Mouse (Mus musculus) limb, embryonic 14.5 days (tissue): ENCODE data around the gene Gm5901. TPM values are rescaled to one million over a fixed set of nuclear protein-coding genes. Genes with fewer than 3 reads are reported as not detected.

Source experiments
- ATAC-seq: fragments of 200-750 bp; cut with Nextera tagmentation; 2 replicates; pipeline ENCODE4 v1.8.0; 2017; ENCODE audit warnings: low read depth, moderate number of reproducible peaks, moderate TSS enrichment; ENCODE audit not compliant: low FRiP score
- DNase-seq: peaks from one replicate; pipeline ENCODE4 v3.0.0-alpha.2; 2015; ENCODE audit warnings: low spot score
- H3K27ac ChIP-seq: fragments of 300-500 bp; sonication (generic); replicated peaks from 2 replicates; pipeline ENCODE4 v1.5.1; 2014; ENCODE audit warnings: low read depth, mild to moderate bottlenecking, low read length, moderate library complexity, mixed read lengths
- H3K27me3 ChIP-seq: fragments of 300-500 bp; sonication (generic); 2 replicates; pipeline ENCODE4 v1.6.1; 2014; ENCODE audit warnings: low read length, mixed read lengths; ENCODE audit not compliant: control insufficient read depth, insufficient read depth
- H3K36me3 ChIP-seq: fragments of 300-500 bp; sonication (generic); 2 replicates; pipeline ENCODE4 v1.6.1; 2014; ENCODE audit warnings: mild to moderate bottlenecking, low read length, moderate library complexity, mixed read lengths; ENCODE audit not compliant: control insufficient read depth, insufficient read depth
- H3K4me1 ChIP-seq: fragments of 300-500 bp; sonication (generic); 2 replicates; pipeline ENCODE4 v1.6.1; 2014; ENCODE audit warnings: antibody characterized with exemption, low read length, mixed read lengths; ENCODE audit not compliant: control insufficient read depth, insufficient read depth
- H3K4me2 ChIP-seq: fragments of 300-500 bp; sonication (generic); replicated peaks from 2 replicates; pipeline ENCODE4 v1.6.1; 2014; ENCODE audit warnings: low read depth, mild to moderate bottlenecking, low read length, moderate library complexity; ENCODE audit not compliant: severe bottlenecking
- H3K4me3 ChIP-seq: fragments of 300-500 bp; sonication (generic); replicated peaks from 2 replicates; pipeline ENCODE4 v1.5.1; 2014; ENCODE audit warnings: low read length
- H3K9ac ChIP-seq: fragments of 300-500 bp; sonication (generic); 2 replicates; pipeline ENCODE4 v1.6.1; 2014; ENCODE audit warnings: mild to moderate bottlenecking, low read depth, low read length, moderate library complexity; ENCODE audit not compliant: severe bottlenecking
- H3K9me3 ChIP-seq: fragments of 300-500 bp; sonication (generic); 2 replicates; pipeline ENCODE4 v1.6.1; 2016; ENCODE audit warnings: low read length; ENCODE audit not compliant: control insufficient read depth
- POLR2A ChIP-seq: fragments of 200-500 bp; IDR thresholded peaks from 2 replicates; pipeline ENCODE4 v1.8.0; 2012; ENCODE audit warnings: inconsistent platforms, mild to moderate bottlenecking, moderate library complexity, borderline replicate concordance; ENCODE audit not compliant: insufficient read depth, insufficient read length; ENCODE audit errors: extremely low read depth
- WGBS: fragments of 180-500 bp; shearing (Covaris S2); extraction: QIAGEN DNeasy Blood & Tissue Kit; methylation state at CpG from one replicate; pipeline ENCODE4 v1.1.7; 2014; 5-methylcytosine and 5-hydroxymethylcytosine counted together
- polyA plus RNA-seq, 2 experiments: library from polyadenylated mRNA; depleted of rRNA in 1 of 2; stranded (reverse) in 1 of 2; unstranded in 1 of 2; fragments of >200 nt; fragmentation: Nextera tagmentation in 1 of 2; extraction: Ambion mirVana in 1 of 2; gene quantifications; 2 replicates each; pipeline versions ENCODE4 v1.2.1 to v1.2.3; 2012 to 2014

Gm5901 gene
- polyA plus RNA-seq, 2 experiments: not detected

GRCm38 (mm10) chr7:105425424-105426043 is 50.7 kb downstream of the Gm5901 start, which contains the start of gene Cckbr:
Cckbr (plus strand) TSS chr7:105425731.
- no peak for TF ChIP-seq POLR2A
- H3K9ac ChIP-seq: peak within 1 kb of the TSS; percentile 28; the same call in 1 of the 2 replicates
- no peaks in the 10 kb centered on the region for H3K9me3 ChIP-seq
- H3K4me1 ChIP-seq: no peaks in the 10 kb centered on the region
- H3K36me3 ChIP-seq: no peaks in the 10 kb centered on the region
- H3K27me3 ChIP-seq: peaks cover 23% of the 10 kb centered on the region; the same call in 1 of the 2 replicates
- H3K4me2 ChIP-seq: peak within 1 kb of the TSS; percentile 52
- no peak for DNase-seq
- 3% methylated on average over 27 of the region's 31 CpGs for WGBS
- ATAC-seq: no peak
- H3K27ac ChIP-seq: no peak within 1 kb of the TSS
- H3K4me3 ChIP-seq: peak within 1 kb of the TSS; percentile 32

GRCm38 (mm10) chr7:105426051-105426450 is 51.2 kb downstream of the Gm5901 start:
- peak overlapping the region; percentile 32 for H3K4me3 ChIP-seq
- peak overlapping the region; percentile 52 for H3K4me2 ChIP-seq
- TF ChIP-seq POLR2A: no peak
- H3K36me3 ChIP-seq: no peaks in the 10 kb centered on the region
- ATAC-seq (no peak), DNase-seq (no peak)
- 2% methylated on average over 8 of the region's 11 CpGs for WGBS
- no peak overlapping the region for H3K9ac ChIP-seq
- H3K9me3 ChIP-seq: no peaks in the 10 kb centered on the region
- H3K27ac ChIP-seq: no peak overlapping the region
- H3K27me3 ChIP-seq: peaks cover 23% of the 10 kb centered on the region; the same call in 1 of the 2 replicates
- H3K4me1 ChIP-seq: no peaks in the 10 kb centered on the region

Other genes with a start within 250 kb of the Gm5901 start
- not detected in 2 replicates for gene Olfr683, start 228.0 kb upstream of the Gm5901 start, polyA plus RNA-seq (2012; rRNA removed)
- not detected in 2 replicates for gene Olfr683, start 228.0 kb upstream of the Gm5901 start, polyA plus RNA-seq (2014; fragmentation: Nextera tagmentation; extraction: Ambion mirVana)
- not detected in 2 replicates for gene Olfr684, start 211.4 kb upstream of the Gm5901 start, polyA plus RNA-seq (2012; rRNA removed)
- gene Olfr684, start 211.4 kb upstream of the Gm5901 start, polyA plus RNA-seq (2014; fragmentation: Nextera tagmentation; extraction: Ambion mirVana): not detected in 2 replicates
- gene Olfr685, start 189.0 kb upstream of the Gm5901 start, polyA plus RNA-seq (2012; rRNA removed): not detected in 2 replicates
- not detected in 2 replicates for gene Olfr685, start 189.0 kb upstream of the Gm5901 start, polyA plus RNA-seq (2014; fragmentation: Nextera tagmentation; extraction: Ambion mirVana)
- gene Olfr686, start 167.6 kb upstream of the Gm5901 start, polyA plus RNA-seq (2012; rRNA removed): not detected in 2 replicates
- gene Olfr686, start 167.6 kb upstream of the Gm5901 start, polyA plus RNA-seq (2014; fragmentation: Nextera tagmentation; extraction: Ambion mirVana): not detected in 2 replicates
- gene Olfr688, start 86.9 kb upstream of the Gm5901 start, polyA plus RNA-seq (2012; rRNA removed): not detected in 2 replicates
- not detected in 2 replicates for gene Olfr688, start 86.9 kb upstream of the Gm5901 start, polyA plus RNA-seq (2014; fragmentation: Nextera tagmentation; extraction: Ambion mirVana)
- not detected in 2 replicates for gene Olfr689, start 63.9 kb upstream of the Gm5901 start, polyA plus RNA-seq (2012; rRNA removed)
- not detected in 2 replicates for gene Olfr689, start 63.9 kb upstream of the Gm5901 start, polyA plus RNA-seq (2014; fragmentation: Nextera tagmentation; extraction: Ambion mirVana)
- gene Olfr690, start 40.9 kb upstream of the Gm5901 start, polyA plus RNA-seq (2012; rRNA removed): not detected in 2 replicates
- gene Olfr690, start 40.9 kb upstream of the Gm5901 start, polyA plus RNA-seq (2014; fragmentation: Nextera tagmentation; extraction: Ambion mirVana): not detected in 2 replicates
- gene Olfr691, start 32.8 kb upstream of the Gm5901 start, polyA plus RNA-seq (2012; rRNA removed): 0.04 TPM in 1 of 2 replicates, not detected in the other
- gene Olfr691, start 32.8 kb upstream of the Gm5901 start, polyA plus RNA-seq (2014; fragmentation: Nextera tagmentation; extraction: Ambion mirVana): not detected in 2 replicates
- gene Olfr692, start 6.8 kb upstream of the Gm5901 start, polyA plus RNA-seq (2012; rRNA removed): not detected in 2 replicates
- not detected in 2 replicates for gene Olfr692, start 6.8 kb upstream of the Gm5901 start, polyA plus RNA-seq (2014; fragmentation: Nextera tagmentation; extraction: Ambion mirVana)
- gene Fam160a2, start 25.0 kb downstream of the Gm5901 start, polyA plus RNA-seq (2012; rRNA removed): 45.7 and 58.7 TPM in 2 replicates
- 39.3 and 41.2 TPM in 2 replicates for gene Fam160a2, start 25.0 kb downstream of the Gm5901 start, polyA plus RNA-seq (2014; fragmentation: Nextera tagmentation; extraction: Ambion mirVana)
- gene Cnga4, start 29.5 kb downstream of the Gm5901 start, polyA plus RNA-seq (2012; rRNA removed): 0.05 and 0.06 TPM in 2 replicates
- gene Cnga4, start 29.5 kb downstream of the Gm5901 start, polyA plus RNA-seq (2014; fragmentation: Nextera tagmentation; extraction: Ambion mirVana): 0.12 TPM in 1 of 2 replicates, not detected in the other
- 0.03 TPM in 1 of 2 replicates, not detected in the other for gene Cckbr, start 50.7 kb downstream of the Gm5901 start, polyA plus RNA-seq (2012; rRNA removed)
- not detected in 2 replicates for gene Cckbr, start 50.7 kb downstream of the Gm5901 start, polyA plus RNA-seq (2014; fragmentation: Nextera tagmentation; extraction: Ambion mirVana)
- gene Cavin3, start 107.3 kb downstream of the Gm5901 start, polyA plus RNA-seq (2012; rRNA removed): 60.5 and 65.0 TPM in 2 replicates
- gene Cavin3, start 107.3 kb downstream of the Gm5901 start, polyA plus RNA-seq (2014; fragmentation: Nextera tagmentation; extraction: Ambion mirVana): 104 and 113 TPM in 2 replicates
- gene Smpd1, start 179.3 kb downstream of the Gm5901 start, polyA plus RNA-seq (2012; rRNA removed): 33.7 and 45.5 TPM in 2 replicates
- gene Smpd1, start 179.3 kb downstream of the Gm5901 start, polyA plus RNA-seq (2014; fragmentation: Nextera tagmentation; extraction: Ambion mirVana): 49.5 and 52.3 TPM in 2 replicates
- gene Apbb1, start 206.6 kb downstream of the Gm5901 start, polyA plus RNA-seq (2012; rRNA removed): 55.1 and 80.3 TPM in 2 replicates
- 30.3 and 34.5 TPM in 2 replicates for gene Apbb1, start 206.6 kb downstream of the Gm5901 start, polyA plus RNA-seq (2014; fragmentation: Nextera tagmentation; extraction: Ambion mirVana)
- gene Hpx, start 225.1 kb downstream of the Gm5901 start, polyA plus RNA-seq (2012; rRNA removed): 0.96 and 1.1 TPM in 2 replicates
- 0.26 TPM in 1 of 2 replicates, not detected in the other for gene Hpx, start 225.1 kb downstream of the Gm5901 start, polyA plus RNA-seq (2014; fragmentation: Nextera tagmentation; extraction: Ambion mirVana)